Mouse (Mus musculus): ENCODE results near the gene Entpd7.

DNA sequence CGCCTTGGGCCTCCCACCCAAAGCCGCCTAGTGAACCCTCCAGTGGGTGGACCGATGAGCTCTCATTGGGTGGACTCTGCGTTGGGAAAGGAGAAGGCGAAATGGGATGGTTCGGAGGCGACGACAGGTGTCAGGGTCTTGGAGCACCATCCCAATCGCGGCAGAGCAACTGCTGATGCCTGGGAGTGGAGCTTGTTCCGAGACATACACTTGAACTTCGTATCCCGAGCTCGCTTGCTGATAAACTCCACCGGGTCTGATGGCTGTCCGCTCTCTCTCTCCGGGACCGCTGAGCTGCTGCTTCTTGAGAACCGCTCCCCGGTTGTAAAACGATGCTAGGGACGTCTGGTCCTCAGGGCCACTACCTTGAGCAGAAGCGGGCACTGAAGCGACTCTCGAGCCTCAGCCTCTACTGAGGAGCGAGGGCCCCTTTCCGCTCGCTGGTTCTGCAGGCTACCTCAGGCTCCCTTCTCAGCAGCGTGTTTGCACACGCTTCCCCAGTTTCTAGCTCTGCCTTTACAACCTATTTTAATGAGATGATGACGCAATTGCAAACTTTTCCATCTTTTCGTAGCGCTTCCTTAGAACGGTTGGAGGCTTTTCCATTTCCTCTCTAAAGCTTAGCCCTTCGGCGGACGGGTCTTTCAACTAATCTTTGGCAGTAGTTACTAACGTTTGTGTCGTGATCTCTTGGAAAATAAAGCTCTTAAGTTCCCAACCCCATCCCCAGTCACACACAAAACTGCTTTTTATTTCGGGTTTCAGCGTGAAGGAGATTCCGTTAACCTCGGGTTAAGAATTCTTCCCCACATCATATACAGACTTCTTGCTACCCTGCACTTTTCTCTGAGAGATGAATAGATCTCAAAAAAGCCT, 13.7 kb upstream of the Entpd7 start:
- no peak for TF ChIP-seq CTCF (conservative IDR thresholded peaks at IDR 0.05; ENCODE audit: insufficient read depth, insufficient read length, low read depth, low read length)
- TF ChIP-seq POLR2A (IDR thresholded peaks at IDR 0.05; ENCODE audit: low read depth, low read length), result peak; percentile 3
